In genomic region chr4:140750328-140750727, GRCm38 (mm10) we compare ENCODE assay signal across 8 mouse cellular contexts. TPM values are rescaled to one million over a fixed set of nuclear protein-coding genes. Genes with fewer than 3 reads are reported as not detected.
A peak's percentile ranks its signal among the peaks of the same experiment; 100 is the strongest.
DNase-seq lines count a peak whose midpoint lies in the region; ATAC-seq and TF ChIP-seq lines count a peak whose summit lies in the region.

No protein-coding gene starts in this region.

- DNase-seq in heart, postnatal 25 days (ENCODE audit: low spot score): no peak
- peak; percentile 47 for DNase-seq in lung, adult 2 months
- peak; percentile 70 for DNase-seq in retina, postnatal 1 day
- no peak for DNase-seq in frontal cortex, postnatal 25 days (ENCODE audit: low spot score in 2 of 2)
- no peak for DNase-seq in frontal cortex, postnatal 14 days (ENCODE audit: low spot score in 2 of 2)

- H3K36me3 ChIP-seq in heart, embryonic 14.5 days (ENCODE audit: control insufficient read depth, insufficient read depth, low read length): no peaks in the 10 kb centered on the region
- no peaks in the 10 kb centered on the region for H3K36me3 ChIP-seq in embryonic facial prominence, embryonic 15.5 days
- H3K36me3 ChIP-seq in intestine, postnatal 0 days (ENCODE audit: control insufficient read depth, insufficient read depth): no peaks in the 10 kb centered on the region

- TF ChIP-seq POLR2A in lung, adult 2 months (IDR thresholded peaks at IDR 0.05; ENCODE audit: borderline replicate concordance, extremely low read depth, low read depth, low read length): no peak

- no peak for ATAC-seq in heart, embryonic 14.5 days (ENCODE audit: insufficient number of reproducible peaks, insufficient read depth, low FRiP score, low read depth)
- no peak for ATAC-seq in embryonic facial prominence, embryonic 15.5 days (ENCODE audit: insufficient number of reproducible peaks, low FRiP score, low TSS enrichment, low read depth)
- ATAC-seq in intestine, postnatal 0 days: peak; percentile 72

- intact Hi-C loops in heart, postnatal 25 days (cut with DNase I): no loop called here

- TF ChIP-seq CTCF in intestine, postnatal 0 days (IDR thresholded peaks at IDR 0.05; ENCODE audit: low read depth): peak; percentile 56
- no peak for TF ChIP-seq CTCF in lung, adult 2 months (IDR thresholded peaks at IDR 0.05; ENCODE audit: insufficient read depth, low read length)

- H3K4me2 ChIP-seq in heart, embryonic 14.5 days (ENCODE audit: low read length): peak overlapping the region; percentile 51
- 0 out of 2 replicates have a peak overlapping the region, but pooled peaks have one; percentile 24 for H3K4me2 ChIP-seq in embryonic facial prominence, embryonic 15.5 days (replicated peaks)
- H3K4me2 ChIP-seq in intestine, postnatal 0 days (replicated peaks; ENCODE audit: low read depth): peak overlapping the region; percentile 52

- H3K4me1 ChIP-seq in heart, embryonic 14.5 days (ENCODE audit: control insufficient read depth in 2 of 2, insufficient read depth in 2 of 2, low read length in 2 of 2): peaks cover 23 to 35% of the 10 kb centered on the region in 2 experiments
- H3K4me1 ChIP-seq in embryonic facial prominence, embryonic 15.5 days: peaks cover 17% of the 10 kb centered on the region
- H3K4me1 ChIP-seq in intestine, postnatal 0 days (replicated peaks; ENCODE audit: control insufficient read depth, insufficient read depth, low read length): 0 out of 2 replicates have a peak, but pooled peaks cover 4% of the 10 kb centered on the region
- no peaks in the 10 kb centered on the region for H3K4me1 ChIP-seq in lung, adult 2 months (ENCODE audit: control insufficient read depth, insufficient read depth, low read length)

- H3K27me3 ChIP-seq in heart, embryonic 14.5 days (ENCODE audit: control insufficient read depth, insufficient read depth, low read length): no peaks in the 10 kb centered on the region
- H3K27me3 ChIP-seq in embryonic facial prominence, embryonic 15.5 days: no peaks in the 10 kb centered on the region; the same call in 1 of the 2 replicates
- H3K27me3 ChIP-seq in intestine, postnatal 0 days (replicated peaks; ENCODE audit: control insufficient read depth, insufficient read depth, low read length): no peaks in the 10 kb centered on the region; the same call in 1 of the 2 replicates

- peak overlapping the region; percentile 6; the same call in 1 of the 2 replicates for H3K9ac ChIP-seq in heart, embryonic 14.5 days (ENCODE audit: low read length)
- H3K9ac ChIP-seq in embryonic facial prominence, embryonic 15.5 days: no peak overlapping the region
- H3K9ac ChIP-seq in intestine, postnatal 0 days (ENCODE audit: low read depth, low read length): no peak overlapping the region

- no peaks in the 10 kb centered on the region for H3K9me3 ChIP-seq in heart, embryonic 14.5 days (ENCODE audit: control insufficient read depth, low read length)
- H3K9me3 ChIP-seq in embryonic facial prominence, embryonic 15.5 days (replicated peaks): no peaks in the 10 kb centered on the region
- H3K9me3 ChIP-seq in intestine, postnatal 0 days (ENCODE audit: control insufficient read depth): no peaks in the 10 kb centered on the region

- no peak overlapping the region for H3K27ac ChIP-seq in heart, embryonic 14.5 days (replicated peaks in 1 of 2; ENCODE audit: control insufficient read depth in 1 of 2, insufficient read depth in 1 of 2, low read depth in 2 of 2, low read length in 2 of 2)
- no peak overlapping the region for H3K27ac ChIP-seq in embryonic facial prominence, embryonic 15.5 days (replicated peaks)
- no peak overlapping the region for H3K27ac ChIP-seq in intestine, postnatal 0 days (ENCODE audit: low read depth, low read length)

- WGBS in heart, embryonic 14.5 days: 11% methylated on average over 19 of the region's 19 CpGs
- WGBS in embryonic facial prominence, embryonic 15.5 days: 9% methylated on average over 19 of the region's 19 CpGs
- 11% methylated on average over 19 of the region's 19 CpGs for WGBS in intestine, postnatal 0 days
- WGBS in lung, adult 2 months: 17% methylated on average over 19 of the region's 19 CpGs

- peak overlapping the region in 1 of 2 experiments; percentile 19; a peak in 1 of 4 replicates for H3K4me3 ChIP-seq in heart, embryonic 14.5 days (ENCODE audit: control insufficient read depth in 1 of 2, insufficient read depth in 1 of 2, low read depth in 1 of 2, low read length in 2 of 2)
- H3K4me3 ChIP-seq in embryonic facial prominence, embryonic 15.5 days (replicated peaks): no peak overlapping the region; the same call in 1 of the 2 replicates
- no peak overlapping the region for H3K4me3 ChIP-seq in intestine, postnatal 0 days (ENCODE audit: low read depth, low read length)
- H3K4me3 ChIP-seq in lung, adult 2 months (replicated peaks; ENCODE audit: extremely low read depth, low read depth, low read length): no peak overlapping the region

RNA-seq across cellular contexts. Expression of gene Padi6, which starts 7.9 kb away (rescaled TPM):
- not detected in 2 replicates for polyA plus RNA-seq in heart, embryonic 14.5 days (2014; fragmentation: Nextera tagmentation; extraction: Ambion mirVana)
- total RNA-seq in heart, postnatal 25 days (2021): not detected
- polyA plus RNA-seq in embryonic facial prominence, embryonic 15.5 days (2015; fragmentation: Nextera tagmentation; extraction: Ambion mirVana): not detected in 2 replicates
- polyA plus RNA-seq in intestine, postnatal 0 days (2015; fragmentation: Nextera tagmentation; extraction: Ambion mirVana): not detected in 2 replicates
- polyA plus RNA-seq in lung, adult 2 months (2012; rRNA removed): not detected in 2 replicates

RNA-seq across cellular contexts. Expression of gene Padi4, which starts 23.7 kb away (rescaled TPM):
- polyA plus RNA-seq in heart, embryonic 14.5 days (2014; fragmentation: Nextera tagmentation; extraction: Ambion mirVana): 1.9 and 2.1 TPM in 2 replicates
- under 1 TPM; 0.73 to 0.98 TPM for total RNA-seq in heart, postnatal 25 days (2021)
- polyA plus RNA-seq in embryonic facial prominence, embryonic 15.5 days (2015; fragmentation: Nextera tagmentation; extraction: Ambion mirVana): 1.7 and 1.9 TPM in 2 replicates
- polyA plus RNA-seq in intestine, postnatal 0 days (2015; fragmentation: Nextera tagmentation; extraction: Ambion mirVana): 5.4 and 5.5 TPM in 2 replicates
- 4.5 and 9.4 TPM in 2 replicates for polyA plus RNA-seq in lung, adult 2 months (2012; rRNA removed)

RNA-seq across cellular contexts. Expression of gene Rcc2, which starts 50.0 kb away (rescaled TPM):
- polyA plus RNA-seq in heart, embryonic 14.5 days (2014; fragmentation: Nextera tagmentation; extraction: Ambion mirVana): 15.1 and 16.1 TPM in 2 replicates
- 10 to 100 TPM; 15.0 to 15.3 TPM for total RNA-seq in heart, postnatal 25 days (2021)
- polyA plus RNA-seq in embryonic facial prominence, embryonic 15.5 days (2015; fragmentation: Nextera tagmentation; extraction: Ambion mirVana): 47.0 and 55.0 TPM in 2 replicates
- polyA plus RNA-seq in intestine, postnatal 0 days (2015; fragmentation: Nextera tagmentation; extraction: Ambion mirVana): 14.6 and 15.6 TPM in 2 replicates
- 40.6 and 49.6 TPM in 2 replicates for polyA plus RNA-seq in lung, adult 2 months (2012; rRNA removed)

Comparison
In these comparisons a context has a peak if more than half of its experiments do, and no peak if none do; other contexts are left out.
1. DNase-seq: peak in lung, adult 2 months (single experiment) and retina, postnatal 1 day (single experiment); none in heart, postnatal 25 days (single experiment), frontal cortex, postnatal 25 days (0 of 2) and frontal cortex, postnatal 14 days (0 of 2).
2. Peak in every context shown above with its lines, with median percentiles within 50 percentile points of each other: H3K4me2 ChIP-seq.